ENCODE assay signal across 22 mouse cellular contexts in genomic region chr5:149277529-149277928, GRCm38 (mm10).
"Had no signal": no experiment of that assay in that cellular context is flagged by ENCODE, and none has a peak within 500 bp of the region (broad histone marks: within the 10 kb centered on the region; RNA-seq: fewer than 3 reads in every experiment).

No protein-coding gene starts in this region.

- H3K9me3 ChIP-seq: neural tube, embryonic 12.5 days; neural tube, embryonic 15.5 days; stomach, embryonic 15.5 days had no signal

- H3K4me3 ChIP-seq: limb, embryonic 13.5 days; liver, embryonic 13.5 days; megakaryocyte, embryonic 14.5 days; midbrain, embryonic 10.5 days; midbrain, embryonic 13.5 days; neural tube, embryonic 12.5 days; neural tube, embryonic 15.5 days; stomach, embryonic 15.5 days had no signal

- H3K36me3 ChIP-seq: limb, embryonic 13.5 days; midbrain, embryonic 10.5 days; midbrain, embryonic 13.5 days; neural tube, embryonic 12.5 days; neural tube, embryonic 15.5 days; stomach, embryonic 15.5 days had no signal

- H3K4me1 ChIP-seq: stomach, embryonic 15.5 days had no signal

- H3K9ac ChIP-seq: limb, embryonic 13.5 days; liver, embryonic 13.5 days; midbrain, embryonic 13.5 days; neural tube, embryonic 12.5 days; neural tube, embryonic 15.5 days; stomach, embryonic 15.5 days had no signal

- DNase-seq: kidney, adult 18-20 months; kidney, adult 9 months; kidney, postnatal 14 days; kidney, postnatal 4 days; left cerebral cortex, postnatal 4 days; liver; liver, embryonic 13.5 days; lung, adult 2 months; lung, postnatal 14 days; right cerebral cortex, postnatal 25 days; spleen, adult 18-20 months had no signal

- ATAC-seq: inflammation-experienced regulatory T-cells, adult 6 months; intestine, embryonic 16.5 days; midbrain, embryonic 16.5 days had no signal

- H3K4me2 ChIP-seq: limb, embryonic 13.5 days; liver, embryonic 13.5 days; midbrain, embryonic 13.5 days; neural tube, embryonic 12.5 days; neural tube, embryonic 15.5 days; stomach, embryonic 15.5 days had no signal

- H3K27ac ChIP-seq: limb, embryonic 13.5 days; liver, embryonic 13.5 days; macrophage; midbrain, embryonic 10.5 days; midbrain, embryonic 13.5 days; neural tube, embryonic 12.5 days; neural tube, embryonic 15.5 days; stomach, embryonic 15.5 days had no signal

- H3K27me3 ChIP-seq: limb, embryonic 13.5 days; liver, embryonic 13.5 days; megakaryocyte, embryonic 14.5 days; midbrain, embryonic 13.5 days; neural tube, embryonic 12.5 days; neural tube, embryonic 15.5 days; stomach, embryonic 15.5 days had no signal
